ENCODE assay signal across 13 mouse cellular contexts in the genomic region with DNA sequence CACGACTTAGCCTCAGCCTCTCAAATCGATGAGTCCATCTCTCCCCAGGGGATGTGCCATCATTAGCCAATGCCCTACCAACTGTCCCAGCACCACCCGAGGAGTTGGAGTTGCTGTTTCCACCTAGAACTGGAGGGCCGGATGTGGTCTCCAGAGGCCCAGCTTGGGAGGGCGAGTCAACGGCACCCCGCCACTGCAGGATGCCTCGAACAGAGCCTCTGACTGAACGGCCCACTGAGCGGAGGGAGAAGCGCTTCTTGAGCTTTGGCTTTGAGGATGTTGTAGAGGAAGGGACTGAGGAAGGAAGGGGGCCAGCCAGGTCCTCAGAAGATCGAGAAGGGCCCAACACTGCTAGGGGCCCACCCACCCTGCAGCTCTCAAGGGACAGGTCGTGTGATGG. TPM values are rescaled to one million over a fixed set of nuclear protein-coding genes. Genes with fewer than 3 reads are reported as not detected.
DNase-seq lines count a peak whose midpoint lies in the region; ATAC-seq lines count a peak whose summit lies in the region.
"Had no signal": no experiment of that assay in that cellular context is flagged by ENCODE, and none has a peak within 500 bp of the region (broad histone marks: within the 10 kb centered on the region; RNA-seq: fewer than 3 reads in every experiment).

No protein-coding gene starts in this region.

- peaks cover 24% of the 10 kb centered on the region for H3K4me1 ChIP-seq in forebrain, embryonic 15.5 days

- peak; percentile 69 for ATAC-seq in inflammation-experienced regulatory T-cells, adult 6 months
- no peak for ATAC-seq in forebrain, embryonic 15.5 days (replicated peaks)

- peak; percentile 63 to 65 for DNase-seq in B cell, adult 2 months
- DNase-seq in CD8-positive naive resting alpha-beta T cell, adult 2 months (ENCODE audit: low read depth in 2 of 2, low spot score in 2 of 2) = peak; percentile 64 to 70
- peak; percentile 40 to 48 for DNase-seq in spleen, adult 18-20 months
- no peak for DNase-seq in layer of hippocampus, postnatal 10 days (ENCODE audit: low spot score in 2 of 2)
- DNase-seq in adrenal gland, postnatal 25 days = no peak
- DNase-seq in gastrocnemius, adult 18-20 months (ENCODE audit: low spot score) = no peak
- DNase-seq: adrenal gland, postnatal 10 days; cerebellum, postnatal 10 days; layer of hippocampus, adult 9-11 months; retina, postnatal 1 day had no signal

- H3K4me3 ChIP-seq in forebrain, embryonic 15.5 days = no peak overlapping the region
- H3K4me3 ChIP-seq: heart, embryonic 12.5 days had no signal

- H3K27me3 ChIP-seq in forebrain, embryonic 15.5 days = no peaks in the 10 kb centered on the region
- H3K27me3 ChIP-seq: heart, embryonic 12.5 days had no signal

- no peak overlapping the region for H3K9ac ChIP-seq in forebrain, embryonic 15.5 days (replicated peaks)
- H3K9ac ChIP-seq: heart, embryonic 12.5 days had no signal

- no peak overlapping the region for H3K4me2 ChIP-seq in forebrain, embryonic 15.5 days (replicated peaks)
- H3K4me2 ChIP-seq: heart, embryonic 12.5 days had no signal

- WGBS in forebrain, embryonic 15.5 days = 90% methylated on average over 13 of the region's 13 CpGs

- no peaks in the 10 kb centered on the region for H3K9me3 ChIP-seq in forebrain, embryonic 15.5 days
- H3K9me3 ChIP-seq: heart, embryonic 12.5 days had no signal

- peaks cover 47% of the 10 kb centered on the region for H3K36me3 ChIP-seq in forebrain, embryonic 15.5 days

- no peak overlapping the region for H3K27ac ChIP-seq in forebrain, embryonic 15.5 days (replicated peaks)

RNA-seq across cellular contexts. Expression of a gene that starts 2.9 kb away (rescaled TPM):
- polyA plus RNA-seq in inflammation-experienced regulatory T-cells, adult 6 months (2017; shearing (Covaris generic)) = 10 to 100 TPM; 12.6 to 18.9 (median 13.3) TPM
- total RNA-seq in layer of hippocampus, postnatal 10 days (2021) = 10 to 100 TPM; 68.1 to 69.6 TPM
- 60.4 and 63.6 TPM in 2 replicates for total RNA-seq in adrenal gland, postnatal 25 days (2021)
- 10 to 100 TPM; 49.2 to 51.0 TPM for total RNA-seq in gastrocnemius, adult 18-20 months (2021)
- 69.1 and 72.7 TPM in 2 replicates for polyA plus RNA-seq in forebrain, embryonic 15.5 days (2015; fragmentation: Nextera tagmentation; extraction: Ambion mirVana)

RNA-seq across cellular contexts. Expression of a gene that starts 9.4 kb away (rescaled TPM):
- polyA plus RNA-seq in inflammation-experienced regulatory T-cells, adult 6 months (2017; shearing (Covaris generic)) = under 1 TPM; 0.16 to 0.49 (median 0.29) TPM
- under 1 TPM; 0.09 to 0.58 TPM for total RNA-seq in layer of hippocampus, postnatal 10 days (2021)
- not detected in 2 replicates for total RNA-seq in adrenal gland, postnatal 25 days (2021)
- over 10,000 TPM; 23,271 to 27,147 TPM for total RNA-seq in gastrocnemius, adult 18-20 months (2021)
- polyA plus RNA-seq in forebrain, embryonic 15.5 days (2015; fragmentation: Nextera tagmentation; extraction: Ambion mirVana) = 0.20 and 0.37 TPM in 2 replicates

RNA-seq across cellular contexts. Expression of a gene that starts 14.9 kb away (rescaled TPM):
- polyA plus RNA-seq in inflammation-experienced regulatory T-cells, adult 6 months (2017; shearing (Covaris generic)) = 10 to 100 TPM; 65.5 to 83.5 (median 69.4) TPM
- total RNA-seq in layer of hippocampus, postnatal 10 days (2021) = 100 to 1,000 TPM in 1 of 2 experiments, 10 to 100 TPM in 1; 88.2 to 106 TPM
- total RNA-seq in adrenal gland, postnatal 25 days (2021) = 180 and 191 TPM in 2 replicates
- 100 to 1,000 TPM; 118 to 124 TPM for total RNA-seq in gastrocnemius, adult 18-20 months (2021)
- 127 and 130 TPM in 2 replicates for polyA plus RNA-seq in forebrain, embryonic 15.5 days (2015; fragmentation: Nextera tagmentation; extraction: Ambion mirVana)

RNA-seq across cellular contexts. Expression of a gene that starts 30.9 kb away (rescaled TPM):
- polyA plus RNA-seq in inflammation-experienced regulatory T-cells, adult 6 months (2017; shearing (Covaris generic)) = 10 to 100 TPM; 13.4 to 16.4 (median 14.8) TPM
- 100 to 1,000 TPM; 118 to 123 TPM for total RNA-seq in layer of hippocampus, postnatal 10 days (2021)
- 123 and 138 TPM in 2 replicates for total RNA-seq in adrenal gland, postnatal 25 days (2021)
- total RNA-seq in gastrocnemius, adult 18-20 months (2021) = 10 to 100 TPM; 28.4 to 33.1 TPM
- 65.2 and 69.0 TPM in 2 replicates for polyA plus RNA-seq in forebrain, embryonic 15.5 days (2015; fragmentation: Nextera tagmentation; extraction: Ambion mirVana)

RNA-seq across cellular contexts. Expression of a gene that starts 43.7 kb away (rescaled TPM):
- 10 to 100 TPM; 37.8 to 39.6 (median 38.1) TPM for polyA plus RNA-seq in inflammation-experienced regulatory T-cells, adult 6 months (2017; shearing (Covaris generic))
- total RNA-seq in layer of hippocampus, postnatal 10 days (2021) = 10 to 100 TPM; 10.8 to 13.1 TPM
- total RNA-seq in adrenal gland, postnatal 25 days (2021) = 58.2 and 82.6 TPM in 2 replicates
- 10 to 100 TPM; 10.6 to 13.1 TPM for total RNA-seq in gastrocnemius, adult 18-20 months (2021)
- polyA plus RNA-seq in forebrain, embryonic 15.5 days (2015; fragmentation: Nextera tagmentation; extraction: Ambion mirVana) = 23.6 and 26.9 TPM in 2 replicates

Comparison
In these comparisons a context has a peak if more than half of its experiments do, and no peak if none do; other contexts are left out.
1. DNase-seq: peak in B cell, adult 2 months (2 of 2), CD8-positive naive resting alpha-beta T cell, adult 2 months (2 of 2) and spleen, adult 18-20 months (2 of 2); none in layer of hippocampus, postnatal 10 days (0 of 2), adrenal gland, postnatal 25 days (single experiment) and gastrocnemius, adult 18-20 months (single experiment).
2. RNA of a gene that starts 9.4 kb away (total RNA-seq): 23,271 to 27,147 TPM in gastrocnemius, adult 18-20 months; 0.09 to 0.58 TPM in layer of hippocampus, postnatal 10 days and not detected in adrenal gland, postnatal 25 days; every median in the first group is over 1,000 times any median in the second.